Mouse (Mus musculus) midbrain, embryonic 16.5 days (tissue): ENCODE data around the gene Atp13a1. TPM values are rescaled to one million over a fixed set of nuclear protein-coding genes. Genes with fewer than 3 reads are reported as not detected.

Source experiments
- ATAC-seq: fragments of 200-750 bp; cut with Nextera tagmentation; 2 replicates; pipeline ENCODE4 v1.8.0; 2017; ENCODE audit warnings: moderate TSS enrichment
- H3K27ac ChIP-seq: fragments of 300-500 bp; sonication (generic); 2 replicates; pipeline ENCODE4 v1.5.1; 2014; ENCODE audit warnings: mild to moderate bottlenecking, low read length, mixed read lengths
- H3K27me3 ChIP-seq: fragments of 300-500 bp; sonication (generic); 2 replicates; pipeline ENCODE4 v1.6.1; 2014; ENCODE audit warnings: low read depth, low read length, mixed read lengths; ENCODE audit not compliant: control insufficient read depth, insufficient read depth
- H3K36me3 ChIP-seq: fragments of 300-500 bp; sonication (generic); 2 replicates; pipeline ENCODE4 v1.6.1; 2014; ENCODE audit warnings: mild to moderate bottlenecking, low read length, moderate library complexity, mixed read lengths; ENCODE audit not compliant: control insufficient read depth, insufficient read depth
- H3K4me1 ChIP-seq: fragments of 300-500 bp; sonication (generic); 2 replicates; pipeline ENCODE4 v1.6.1; 2014; ENCODE audit warnings: mild to moderate bottlenecking, low read length, mixed read lengths; ENCODE audit not compliant: control insufficient read depth, insufficient read depth
- H3K4me2 ChIP-seq: fragments of 300-500 bp; sonication (generic); 2 replicates; pipeline ENCODE4 v1.6.1; 2014; ENCODE audit warnings: mild to moderate bottlenecking, low read length, mixed read lengths
- H3K4me3 ChIP-seq: fragments of 300-500 bp; sonication (generic); 2 replicates; pipeline ENCODE4 v1.5.1; 2014; ENCODE audit warnings: low read depth, mild to moderate bottlenecking, low read length, moderate library complexity, mixed read lengths
- H3K9ac ChIP-seq: fragments of 300-500 bp; sonication (generic); 2 replicates; pipeline ENCODE4 v1.6.1; 2014; ENCODE audit warnings: low read depth, low read length, mixed read lengths
- H3K9me3 ChIP-seq: fragments of 300-500 bp; sonication (generic); replicated peaks from 2 replicates; pipeline ENCODE4 v1.6.1; 2014; ENCODE audit warnings: mild to moderate bottlenecking, low read length, mixed read lengths; ENCODE audit not compliant: control insufficient read depth, poor library complexity, severe bottlenecking
- whole genome bisulfite sequencing: fragments of 180-500 bp; shearing (Covaris S2); extraction: QIAGEN DNeasy Blood & Tissue Kit; methylation state at CpG from one replicate; pipeline ENCODE4 v1.1.7; 2014; 5-methylcytosine and 5-hydroxymethylcytosine counted together
- polyA plus RNA-seq: library from polyadenylated mRNA; unstranded; fragments of >200 nt; fragmentation: Nextera tagmentation; extraction: Ambion mirVana; gene quantifications from 2 replicates; pipeline ENCODE4 v1.2.1, GENCODE M21; 2015

Atp13a1 gene
- polyA plus RNA-seq, 1 experiment from 2014 or later = 57.1 TPM

- H3K9ac ChIP-seq = no peak overlapping the region
- H3K27me3 ChIP-seq = no peaks in the 10 kb centered on the region
- 92% methylated on average over 10 of the region's 10 CpGs for WGBS
- peaks cover 61% of the 10 kb centered on the region for H3K36me3 ChIP-seq
- no peaks in the 10 kb centered on the region for H3K9me3 ChIP-seq
- ATAC-seq = no peak
- H3K4me1 ChIP-seq = peaks cover 5% of the 10 kb centered on the region; the same call in 1 of the 2 replicates
- H3K27ac ChIP-seq = no peak overlapping the region
- no peak overlapping the region for H3K4me3 ChIP-seq
- H3K4me2 ChIP-seq = no peak overlapping the region
Measured at GRCm38 (mm10) chr8:69805086-69805485, 14.1 kb downstream of the Atp13a1 start.

DNA sequence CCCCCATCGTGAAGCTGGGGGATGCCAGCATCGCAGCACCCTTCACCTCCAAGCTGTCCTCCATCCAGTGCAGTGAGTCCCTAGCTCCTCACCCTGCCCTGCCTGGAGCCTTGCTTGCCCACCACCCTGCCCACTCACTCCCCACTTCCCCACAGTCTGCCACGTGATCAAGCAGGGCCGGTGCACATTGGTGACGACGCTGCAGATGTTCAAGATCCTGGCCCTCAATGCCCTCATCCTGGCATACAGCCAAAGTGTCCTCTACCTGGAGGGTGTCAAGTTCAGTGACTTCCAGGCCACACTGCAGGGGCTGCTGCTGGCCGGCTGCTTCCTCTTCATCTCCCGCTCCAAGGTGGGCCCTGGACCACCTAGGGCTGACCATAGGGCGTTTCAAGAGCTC lies 14.5 kb downstream of the Atp13a1 start:
- no peaks in the 10 kb centered on the region for H3K27me3 ChIP-seq
- 96% methylated on average over 9 of the region's 9 CpGs for WGBS
- H3K36me3 ChIP-seq = peaks cover 58% of the 10 kb centered on the region
- H3K4me3 ChIP-seq = no peak overlapping the region
- ATAC-seq = no peak
- no peaks in the 10 kb centered on the region for H3K9me3 ChIP-seq
- no peak overlapping the region for H3K4me2 ChIP-seq
- peaks cover 5% of the 10 kb centered on the region; the same call in 1 of the 2 replicates for H3K4me1 ChIP-seq
- H3K27ac ChIP-seq = no peak overlapping the region
- no peak overlapping the region for H3K9ac ChIP-seq

DNA sequence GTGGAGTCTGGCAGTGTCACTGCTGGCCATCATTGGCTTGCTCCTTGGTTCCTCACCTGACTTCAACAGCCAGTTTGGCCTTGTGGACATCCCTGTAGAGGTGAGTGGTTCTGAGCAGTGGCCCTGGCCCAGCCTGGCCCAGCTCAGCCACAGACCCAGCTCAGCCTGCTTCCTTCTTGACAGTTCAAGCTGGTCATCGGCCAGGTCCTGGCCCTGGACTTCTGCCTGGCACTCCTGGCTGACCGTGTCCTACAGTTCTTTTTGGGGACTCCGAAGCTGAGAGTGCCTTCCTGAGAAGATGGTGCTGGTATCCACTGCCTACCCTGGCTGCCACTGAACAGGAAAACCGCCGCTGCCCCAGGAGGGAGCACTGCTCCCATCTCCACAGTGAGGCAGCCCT lies 16.3 kb downstream of the Atp13a1 start:
- ATAC-seq = no peak
- WGBS = 96% methylated on average over 5 of the region's 5 CpGs

GRCm38 (mm10) chr8:69808094-69808863 lies 17.3 kb downstream of the Atp13a1 start, which contains the start of gene Gmip:
Gene Gmip, plus strand, starts transcription at chr8:69808679.
- peak within 1 kb of the TSS; percentile 86 for H3K9ac ChIP-seq
- no peaks in the 10 kb centered on the region for H3K9me3 ChIP-seq
- H3K4me2 ChIP-seq = peak within 1 kb of the TSS; percentile 78
- peak within 1 kb of the TSS; percentile 70 for H3K4me3 ChIP-seq
- H3K27me3 ChIP-seq = no peaks in the 10 kb centered on the region
- peaks cover 46% of the 10 kb centered on the region for H3K36me3 ChIP-seq
- peak; percentile 71 for ATAC-seq
- 8% methylated on average over 25 of the region's 28 CpGs for WGBS
- peak within 1 kb of the TSS; percentile 76 for H3K27ac ChIP-seq
- peaks cover 5% of the 10 kb centered on the region; the same call in 1 of the 2 replicates for H3K4me1 ChIP-seq

More for the DNA sequence above, 16.3 kb downstream of the Atp13a1 start:
- Histone ChIP-seq H3K27ac (no peak overlapping the region), H3K4me1 (peaks cover 5% of the 10 kb centered on the region; the same call in 1 of the 2 replicates), H3K9ac (no peak overlapping the region), H3K4me3 (no peak overlapping the region), H3K4me2 (no peak overlapping the region), H3K36me3 (peaks cover 54% of the 10 kb centered on the region), H3K9me3 (no peaks in the 10 kb centered on the region), H3K27me3 (no peaks in the 10 kb centered on the region)

- Histone ChIP-seq H3K4me3 (peak overlapping the region; percentile 70), H3K4me2 (peak overlapping the region; percentile 78), H3K27ac (peak overlapping the region; percentile 76), H3K9me3 (no peaks in the 10 kb centered on the region), H3K27me3 (no peaks in the 10 kb centered on the region), H3K4me1 (peaks cover 5% of the 10 kb centered on the region; the same call in 1 of the 2 replicates), H3K9ac (peak overlapping the region; percentile 86), H3K36me3 (peaks cover 45% of the 10 kb centered on the region)
- WGBS = 2% methylated on average over 23 of the region's 23 CpGs
- peak; percentile 70 for ATAC-seq
Measured at GRCm38 (mm10) chr8:69808864-69809403, 18.0 kb downstream of the Atp13a1 start.

DNA sequence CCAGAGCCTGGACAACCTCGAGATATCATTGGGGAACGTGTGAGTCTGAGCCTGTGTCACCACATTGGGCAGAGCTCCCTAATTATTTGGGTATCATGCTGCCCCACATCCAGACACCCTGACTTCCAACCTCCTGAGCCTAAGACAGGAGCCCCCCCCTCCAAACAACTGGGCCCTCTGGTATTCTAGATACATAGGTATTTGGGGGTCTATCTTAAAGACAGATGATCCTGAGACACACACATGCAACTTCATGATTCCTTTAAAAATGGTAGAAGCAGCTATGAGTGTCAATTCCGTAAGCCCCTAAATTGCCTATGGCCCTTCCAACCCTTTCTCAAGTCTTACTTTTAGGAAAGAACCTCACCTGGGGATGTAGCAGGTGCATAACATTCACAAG lies 18.9 kb downstream of the Atp13a1 start:
- Histone ChIP-seq H3K4me1 (peaks cover 5% of the 10 kb centered on the region; the same call in 1 of the 2 replicates), H3K36me3 (peaks cover 53% of the 10 kb centered on the region), H3K27ac (no peak overlapping the region), H3K9ac (peak overlapping the region; percentile 86; the same call in 1 of the 2 replicates), H3K27me3 (no peaks in the 10 kb centered on the region), H3K9me3 (no peaks in the 10 kb centered on the region), H3K4me3 (peak overlapping the region; percentile 70), H3K4me2 (peak overlapping the region; percentile 78)
- no peak for ATAC-seq
- 70% methylated on average over 3 of the region's 3 CpGs for WGBS

GRCm38 (mm10) chr8:69814881-69815280 lies 23.9 kb downstream of the Atp13a1 start:
- H3K27me3 ChIP-seq = no peaks in the 10 kb centered on the region
- H3K9me3 ChIP-seq = no peaks in the 10 kb centered on the region
- no peak overlapping the region for H3K4me2 ChIP-seq
- no peak overlapping the region for H3K4me3 ChIP-seq
- H3K27ac ChIP-seq = no peak overlapping the region
- no peak overlapping the region for H3K9ac ChIP-seq
- ATAC-seq = no peak
- H3K36me3 ChIP-seq = peaks cover 40% of the 10 kb centered on the region
- 85% methylated on average over 2 of the region's 2 CpGs for WGBS
- 0 out of 2 replicates have a peak, but pooled peaks cover under 1% of the 10 kb centered on the region for H3K4me1 ChIP-seq

DNA sequence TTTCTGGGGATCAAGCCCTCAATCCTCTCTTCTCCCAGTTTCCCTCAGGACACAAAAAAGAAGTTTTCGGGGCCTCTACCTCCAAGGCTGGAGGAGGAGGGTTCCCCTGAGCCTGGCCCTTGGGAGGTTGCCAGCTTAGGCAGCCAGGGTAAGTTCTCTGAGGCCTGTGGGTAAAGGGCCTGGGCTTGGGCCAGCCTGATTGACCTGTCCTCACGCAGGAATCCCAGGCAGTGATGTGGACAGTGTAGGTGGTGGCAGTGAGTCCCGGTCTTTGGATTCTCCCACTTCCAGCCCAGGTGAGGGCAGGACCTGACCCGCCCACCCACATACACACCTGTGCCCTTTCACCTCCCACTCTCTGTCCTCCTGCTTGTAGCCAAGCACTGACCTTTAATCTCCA lies 24.4 kb downstream of the Atp13a1 start:
- Histone ChIP-seq H3K27me3 (no peaks in the 10 kb centered on the region), H3K4me2 (no peak overlapping the region), H3K9ac (no peak overlapping the region), H3K4me3 (no peak overlapping the region), H3K4me1 (no peaks in the 10 kb centered on the region), H3K9me3 (no peaks in the 10 kb centered on the region), H3K36me3 (peaks cover 40% of the 10 kb centered on the region), H3K27ac (no peak overlapping the region)
- 98% methylated on average over 4 of the region's 4 CpGs for WGBS
- ATAC-seq = no peak

DNA sequence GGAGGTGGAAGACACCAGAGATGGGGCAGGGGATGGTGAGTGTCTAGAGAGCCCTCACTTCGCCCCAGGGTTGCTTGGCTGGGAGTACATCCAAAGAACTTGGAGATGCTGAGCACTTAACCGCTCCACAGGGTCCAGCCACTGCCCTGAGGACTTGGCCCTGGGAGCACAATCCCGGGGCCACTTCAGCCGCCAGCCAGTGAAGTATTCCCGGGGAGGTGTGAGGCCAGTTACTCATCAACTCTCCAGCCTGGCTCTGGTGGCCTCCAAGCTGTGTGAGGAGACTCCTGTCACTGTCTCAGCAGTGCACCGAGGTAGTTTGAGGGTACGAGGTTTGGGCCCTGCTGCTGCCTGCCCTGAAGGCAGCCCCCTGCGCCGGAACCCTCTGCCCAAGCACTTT lies 29.5 kb downstream of the Atp13a1 start:
- H3K4me1 ChIP-seq = peaks cover 27% of the 10 kb centered on the region
- H3K27ac ChIP-seq = no peak overlapping the region
- no peak overlapping the region for H3K9ac ChIP-seq
- H3K4me3 ChIP-seq = no peak overlapping the region
- WGBS = 89% methylated on average over 9 of the region's 9 CpGs
- no peak overlapping the region for H3K4me2 ChIP-seq
- ATAC-seq = no peak
- peaks cover 10% of the 10 kb centered on the region for H3K36me3 ChIP-seq
- no peaks in the 10 kb centered on the region for H3K27me3 ChIP-seq
- H3K9me3 ChIP-seq = no peaks in the 10 kb centered on the region
